Comparison of ENCODE assay signal across 28 mouse cellular contexts in genomic region chr3:70196671-70197070, GRCm38 (mm10).
"Had no signal": no experiment of that assay in that cellular context is flagged by ENCODE, and none has a peak within 500 bp of the region (broad histone marks: within the 10 kb centered on the region; RNA-seq: fewer than 3 reads in every experiment).

No protein-coding gene starts in this region.

- H3K4me2 ChIP-seq: embryonic facial prominence, embryonic 12.5 days; embryonic facial prominence, embryonic 13.5 days; embryonic facial prominence, embryonic 15.5 days; forebrain, embryonic 12.5 days; forebrain, embryonic 13.5 days; forebrain, embryonic 15.5 days had no signal

- H3K36me3 ChIP-seq: embryonic facial prominence, embryonic 10.5 days; embryonic facial prominence, embryonic 12.5 days; embryonic facial prominence, embryonic 13.5 days; embryonic facial prominence, embryonic 15.5 days; forebrain, embryonic 10.5 days; forebrain, embryonic 12.5 days; forebrain, embryonic 15.5 days; heart, embryonic 10.5 days had no signal

- H3K9ac ChIP-seq: embryonic facial prominence, embryonic 12.5 days; embryonic facial prominence, embryonic 13.5 days; embryonic facial prominence, embryonic 15.5 days; forebrain, embryonic 12.5 days; forebrain, embryonic 13.5 days; forebrain, embryonic 15.5 days; forebrain, postnatal 0 days had no signal

- H3K27me3 ChIP-seq: embryonic facial prominence, embryonic 12.5 days; embryonic facial prominence, embryonic 13.5 days; embryonic facial prominence, embryonic 15.5 days; forebrain, embryonic 12.5 days; forebrain, embryonic 13.5 days; forebrain, embryonic 15.5 days had no signal

- ATAC-seq: forebrain, embryonic 13.5 days; forebrain, embryonic 14.5 days; forebrain, embryonic 15.5 days; forebrain, embryonic 16.5 days; forebrain, postnatal 0 days had no signal

- H3K27ac ChIP-seq: embryonic facial prominence, embryonic 10.5 days; embryonic facial prominence, embryonic 12.5 days; embryonic facial prominence, embryonic 13.5 days; embryonic facial prominence, embryonic 15.5 days; forebrain, embryonic 10.5 days; forebrain, embryonic 12.5 days; forebrain, embryonic 13.5 days; forebrain, embryonic 15.5 days; gastrocnemius, adult 2 months; heart, adult 2 months; heart, embryonic 10.5 days had no signal

- H3K9me3 ChIP-seq: embryonic facial prominence, embryonic 10.5 days; embryonic facial prominence, embryonic 12.5 days; embryonic facial prominence, embryonic 13.5 days; forebrain, embryonic 10.5 days; forebrain, embryonic 12.5 days; forebrain, embryonic 13.5 days; forebrain, embryonic 15.5 days; heart, embryonic 10.5 days had no signal

- DNase-seq: cerebellum, adult 8-10 months; cerebellum, adult 9-10 months; cerebellum, adult 9-11 months; cerebellum, postnatal 10 days; cerebellum, postnatal 14 days; cerebellum, postnatal 25 days; cerebellum, postnatal 36 days; embryo, embryonic 11 days; forebrain, postnatal 0 days; gastrocnemius, adult 2 months; gastrocnemius, postnatal 10 days; gastrocnemius, postnatal 14 days; gastrocnemius, postnatal 25 days; gastrocnemius, postnatal 36 days; heart, adult 18-20 months; heart, adult 2 months had no signal

- H3K4me3 ChIP-seq: embryonic facial prominence, embryonic 10.5 days; embryonic facial prominence, embryonic 12.5 days; embryonic facial prominence, embryonic 13.5 days; embryonic facial prominence, embryonic 15.5 days; erythroblast, embryonic 14.5 days; forebrain, embryonic 10.5 days; forebrain, embryonic 12.5 days; forebrain, embryonic 13.5 days; forebrain, embryonic 15.5 days; gastrocnemius, adult 2 months; heart, adult 2 months; heart, embryonic 10.5 days had no signal

- H3K4me1 ChIP-seq: embryonic facial prominence, embryonic 10.5 days; embryonic facial prominence, embryonic 12.5 days; embryonic facial prominence, embryonic 13.5 days; embryonic facial prominence, embryonic 15.5 days; forebrain, embryonic 12.5 days; forebrain, embryonic 13.5 days; forebrain, embryonic 15.5 days; heart, embryonic 10.5 days had no signal
